Mouse (Mus musculus): ENCODE data around the gene H3f3a.

H3f3a gene

GRCm38 (mm10) chr1:180782906-180783579, 30.7 kb downstream of the H3f3a start:
- DNase-seq (ENCODE audit: low spot score): no peak

- no peak for DNase-seq (ENCODE audit: low spot score)
Measured at GRCm38 (mm10) chr1:180781250-180781649, 32.5 kb downstream of the H3f3a start.

- no peak for DNase-seq (ENCODE audit: low spot score)
Measured at GRCm38 (mm10) chr1:180780291-180780690, 33.5 kb downstream of the H3f3a start.

- no peak for DNase-seq (ENCODE audit: low spot score)
Measured at GRCm38 (mm10) chr1:180778941-180779340, 34.8 kb downstream of the H3f3a start.

GRCm38 (mm10) chr1:180778403-180778754, 35.4 kb downstream of the H3f3a start:
- no peak for DNase-seq (ENCODE audit: low spot score)

- DNase-seq (ENCODE audit: low spot score): peak; percentile 82
Measured at GRCm38 (mm10) chr1:180777660-180778402, 35.9 kb downstream of the H3f3a start.

GRCm38 (mm10) chr1:180777289-180777659, 36.5 kb downstream of the H3f3a start:
- no peak for DNase-seq (ENCODE audit: low spot score)

- no peak for DNase-seq (ENCODE audit: low spot score)
Measured at GRCm38 (mm10) chr1:180776494-180776893, 37.2 kb downstream of the H3f3a start.

GRCm38 (mm10) chr1:180775849-180776493, 37.8 kb downstream of the H3f3a start:
- no peak for DNase-seq (ENCODE audit: low spot score)

- no peak for DNase-seq (ENCODE audit: low spot score)
Measured at GRCm38 (mm10) chr1:180775317-180775716, 38.4 kb downstream of the H3f3a start.

GRCm38 (mm10) chr1:180774664-180775063, 39.1 kb downstream of the H3f3a start:
- DNase-seq (ENCODE audit: low spot score): no peak

- DNase-seq (ENCODE audit: low spot score): no peak
Measured at GRCm38 (mm10) chr1:180772291-180772690, 41.5 kb downstream of the H3f3a start.

GRCm38 (mm10) chr1:180771722-180772121, 42.0 kb downstream of the H3f3a start:
- DNase-seq (ENCODE audit: low spot score): no peak

- no peak for DNase-seq (ENCODE audit: low spot score)
Measured at GRCm38 (mm10) chr1:180771306-180771705, 42.4 kb downstream of the H3f3a start.

- DNase-seq (ENCODE audit: low spot score): peak; percentile 73
Measured at GRCm38 (mm10) chr1:180768334-180769168, 45.2 kb downstream of the H3f3a start.

- DNase-seq (ENCODE audit: low spot score): no peak
Measured at GRCm38 (mm10) chr1:180767541-180768333, 46.0 kb downstream of the H3f3a start.

GRCm38 (mm10) chr1:180766557-180766956, 47.2 kb downstream of the H3f3a start:
- no peak for DNase-seq (ENCODE audit: low spot score)

- no peak for DNase-seq (ENCODE audit: low spot score)
Measured at GRCm38 (mm10) chr1:180765393-180765792, 48.4 kb downstream of the H3f3a start.

GRCm38 (mm10) chr1:180763828-180764227, 49.9 kb downstream of the H3f3a start:
- peak; percentile 48 for DNase-seq (ENCODE audit: low spot score)

GRCm38 (mm10) chr1:180763307-180763706, 50.4 kb downstream of the H3f3a start:
- DNase-seq (ENCODE audit: low spot score): no peak

GRCm38 (mm10) chr1:180762679-180763078, 51.1 kb downstream of the H3f3a start:
- DNase-seq (ENCODE audit: low spot score): no peak

All from ovary, postnatal 10 days (tissue).